Mouse (Mus musculus) layer of hippocampus, adult 2 months (tissue): Measurements from ENCODE around the gene Cplane1. TPM values are rescaled to one million over a fixed set of nuclear protein-coding genes. Genes with fewer than 3 reads are reported as not detected.
"Not testable (repeated sequence)": the region's sequence is repeated elsewhere in the genome, so short reads cannot be mapped to it uniquely, and the experiment has no call there.

Experiments
- DNase-seq, 2 experiments: peaks; one replicate each; pipeline ENCODE4 v3.0.0; 2022; ENCODE audit warnings: low spot score in 2 of 2
- H3K27ac ChIP-seq: fragments of 200-600 bp; 2 replicates; pipeline ENCODE4 v1.8.1; 2022
- H3K4me3 ChIP-seq: fragments of 200-600 bp; 2 replicates; pipeline ENCODE4 v1.8.1; 2022; ENCODE audit warnings: mild to moderate bottlenecking
- CTCF ChIP-seq: fragments of 200-600 bp; conservative IDR thresholded peaks from 2 replicates; pipeline ENCODE4 v1.8.1; 2022; ENCODE audit warnings: antibody characterized with exemption, mild to moderate bottlenecking, moderate library complexity
- total RNA-seq, 2 experiments: library from RNA; stranded (reverse); gene quantifications; 2 replicates each; pipeline ENCODE4 v1.2.3; 2021

Gene Cplane1
- total RNA-seq, 2 experiments from 2014 or later: 31.7 to 34.5 TPM

GRCm38 (mm10) chr15:8267211-8267610, 98.3 kb downstream of the Cplane1 start:
- Histone ChIP-seq H3K27ac (peak overlapping the region; percentile 36; the same call in 1 of the 2 replicates), H3K4me3 (no peak overlapping the region)
- peak in 1 of 2 experiments; percentile 23 for DNase-seq
- no peak for TF ChIP-seq CTCF

- peak in 1 of 2 experiments; percentile 2 for DNase-seq
- no peak overlapping the region for H3K27ac ChIP-seq
- no peak overlapping the region for H3K4me3 ChIP-seq
- TF ChIP-seq CTCF: no peak
These were observed 99.3 kb downstream of the Cplane1 start for GRCm38 (mm10) chr15:8268231-8268630.

- DNase-seq: peak in 1 of 2 experiments; percentile 2
- Histone ChIP-seq H3K4me3 (no peak overlapping the region), H3K27ac (no peak overlapping the region)
- TF ChIP-seq CTCF: no peak
These were observed 103.0 kb downstream of the Cplane1 start for GRCm38 (mm10) chr15:8271952-8272351.

GRCm38 (mm10) chr15:8277916-8278315, 109.0 kb downstream of the Cplane1 start:
- H3K4me3 ChIP-seq, H3K27ac ChIP-seq, DNase-seq: not testable (repeated sequence)

GRCm38 (mm10) chr15:8279320-8279779, 110.4 kb downstream of the Cplane1 start:
- Histone ChIP-seq H3K27ac (no peak overlapping the region), H3K4me3 (peak overlapping the region; percentile 34; the same call in 1 of the 2 replicates)
- DNase-seq: no peak
- TF ChIP-seq CTCF: no peak

- peak in 1 of 2 experiments; percentile 18 for DNase-seq
- Histone ChIP-seq H3K27ac (no peak overlapping the region), H3K4me3 (no peak overlapping the region)
- TF ChIP-seq CTCF: no peak
These were observed 111.2 kb downstream of the Cplane1 start for GRCm38 (mm10) chr15:8279929-8280610.

GRCm38 (mm10) chr15:8281701-8282100, 112.8 kb downstream of the Cplane1 start:
- no peak overlapping the region for H3K27ac ChIP-seq
- H3K4me3 ChIP-seq: no peak overlapping the region
- 0 out of 2 replicates have a peak, but pooled peaks have one; percentile 12 for TF ChIP-seq CTCF
- DNase-seq: peak; percentile 27 to 37

- TF ChIP-seq CTCF: no peak
- Histone ChIP-seq H3K4me3 (no peak overlapping the region), H3K27ac (no peak overlapping the region)
- DNase-seq: peak in 1 of 2 experiments; percentile 5
These were observed 113.2 kb downstream of the Cplane1 start for GRCm38 (mm10) chr15:8282155-8282554.

- DNase-seq: no peak
- Histone ChIP-seq H3K4me3 (no peak overlapping the region), H3K27ac (no peak overlapping the region)
- TF ChIP-seq CTCF: peak; percentile 19
These were observed 122.3 kb downstream of the Cplane1 start for GRCm38 (mm10) chr15:8291251-8291650.

- no peak overlapping the region for H3K27ac ChIP-seq
These were observed 125.2 kb downstream of the Cplane1 start for GRCm38 (mm10) chr15:8294150-8294549.

GRCm38 (mm10) chr15:8302944-8303343, 134.0 kb downstream of the Cplane1 start:
- no peak for DNase-seq
- no peak overlapping the region for H3K4me3 ChIP-seq
- TF ChIP-seq CTCF: no peak
- no peak overlapping the region for H3K27ac ChIP-seq

More at GRCm38 (mm10) chr15:8294150-8294549, 125.2 kb downstream of the Cplane1 start:
- no peak for TF ChIP-seq CTCF
- no peak overlapping the region for H3K4me3 ChIP-seq
- no peak for DNase-seq

GRCm38 (mm10) chr15:8305474-8305873, 136.6 kb downstream of the Cplane1 start:
- Histone ChIP-seq H3K27ac (no peak overlapping the region), H3K4me3 (no peak overlapping the region)
- no peak for DNase-seq
- no peak for TF ChIP-seq CTCF

GRCm38 (mm10) chr15:8317381-8317780, 148.5 kb downstream of the Cplane1 start:
- Histone ChIP-seq H3K27ac (peak overlapping the region; percentile 43; the same call in 1 of the 2 replicates), H3K4me3 (no peak overlapping the region)
- DNase-seq: peak in 1 of 2 experiments; percentile 35
- no peak for TF ChIP-seq CTCF

- TF ChIP-seq CTCF: no peak
- DNase-seq: no peak
- H3K4me3 ChIP-seq: no peak overlapping the region
- no peak overlapping the region for H3K27ac ChIP-seq
These were observed 150.3 kb downstream of the Cplane1 start for GRCm38 (mm10) chr15:8319191-8319590.

Other genes with a start within 250 kb of the Cplane1 start
- 10 to 100 TPM; 30.5 to 33.5 TPM for gene Wdr70, start 69.9 kb upstream of the Cplane1 start, total RNA-seq
- gene Nup155, start 59.8 kb upstream of the Cplane1 start, total RNA-seq: 10 to 100 TPM; 18.5 to 21.8 TPM